Mouse (Mus musculus) embryonic stem cell, embryonic (primary cell): ENCODE measurements around the gene Mfrp.

Source experiments
- CTCF ChIA-PET, 4 experiments: fragments of 300-600 bp in 2 of 4; fragments of 350-600 bp in 2 of 4; sonication (Branson Sonifier 250); formaldehyde crosslinking; loops; one replicate each; lab custom pipeline; 2022; ENCODE audit warnings: inconsistent platforms in 2 of 4; lab: Charles Lee
- POLR2A ChIA-PET, 4 experiments: fragments of 300-600 bp in 2 of 4; fragments of 350-600 bp in 2 of 4; sonication (Branson Sonifier 250); formaldehyde crosslinking; loops; one replicate each; lab custom pipeline; 2022; ENCODE audit warnings: antibody characterized with exemption in 4 of 4, inconsistent platforms in 1 of 4; lab: Charles Lee

Gene Mfrp

GRCm38 (mm10) chr9:44085276-44085675 lies 16.3 kb upstream of the Mfrp start:
- ChIA-PET POLR2A (interaction anchor here (0.8 to 4.5 kb wide), 22 partner anchors 9 to 312 kb away, joined by 3 to 23 read pairs (median 5); partner anchors contain the start of genes Usp2 (in 2 of the 4), Cbl (in 1 of the 4), H2afx (in 1 of the 4) and Slc37a4 (in 1 of the 4)), CTCF (interaction anchor here in 3 of 4 experiments (0.6 to 7.2 kb wide), 17 partner anchors 9 to 1270 kb away, joined by 3 to 48 read pairs (median 5); partner anchors contain the start of gene Usp2 (in 2 of the 3))

- POLR2A ChIA-PET = interaction anchor here (0.6 to 4.5 kb wide), 26 partner anchors 9 to 325 kb away, joined by 3 to 23 read pairs (median 4); partner anchors contain the start of genes Usp2 (in 2 of the 4), C2cd2l (in 1 of the 4), Cbl (in 1 of the 4) and H2afx (in 1 of the 4)
These were observed 15.5 kb upstream of the Mfrp start for GRCm38 (mm10) chr9:44085741-44086665.

GRCm38 (mm10) chr9:44086960-44087359 lies 14.6 kb upstream of the Mfrp start:
- POLR2A ChIA-PET = interaction anchor here (0.6 to 3.5 kb wide), 19 partner anchors 8 to 324 kb away, joined by 3 to 17 read pairs (median 3); partner anchors contain the start of genes C2cd2l (in 1 of the 4), Cbl (in 1 of the 4) and H2afx (in 1 of the 4)
- CTCF ChIA-PET = interaction anchor here (0.9 to 7.2 kb wide), 9 partner anchors 9 to 391 kb away, joined by 3 to 48 read pairs (median 4); no protein-coding TSS in a partner anchor

More at GRCm38 (mm10) chr9:44085741-44086665, 15.5 kb upstream of the Mfrp start:
- CTCF ChIA-PET = interaction anchor here (0.7 to 7.2 kb wide), 17 partner anchors 8 to 124 kb away, joined by 3 to 48 read pairs (median 5); partner anchors contain the start of gene Usp2 (in 1 of the 4)

- ChIA-PET POLR2A (interaction anchor here (0.5 to 3.5 kb wide), 21 partner anchors 8 to 980 kb away, joined by 3 to 17 read pairs (median 4); partner anchors contain the start of gene C2cd2l (in 1 of the 4)), CTCF (interaction anchor here (0.6 to 7.2 kb wide), 14 partner anchors 9 to 390 kb away, joined by 3 to 48 read pairs (median 6); no protein-coding TSS in a partner anchor)
These were observed 13.6 kb upstream of the Mfrp start for GRCm38 (mm10) chr9:44087761-44088455.

GRCm38 (mm10) chr9:44088877-44089608 lies 12.5 kb upstream of the Mfrp start:
- CTCF ChIA-PET = interaction anchor here in 3 of 4 experiments (0.5 to 7.2 kb wide), 10 partner anchors 10 to 257 kb away, joined by 3 to 48 read pairs (median 6); no protein-coding TSS in a partner anchor
- POLR2A ChIA-PET = interaction anchor here in 3 of 4 experiments (0.7 to 3.5 kb wide), 18 partner anchors 7 to 403 kb away, joined by 3 to 17 read pairs (median 4); partner anchors contain the start of genes H2afx (in 1 of the 3) and Usp2 (in 1 of the 3)

- CTCF ChIA-PET = interaction anchor here (0.5 to 7.3 kb wide), 84 partner anchors 8 to 766 kb away, joined by 3 to 97 read pairs (median 4); partner anchors contain the start of genes C1qtnf5 (in 2 of the 4), Usp2 (in 2 of the 4), Cbl (in 1 of the 4) and Gm49380 (in 1 of the 4)
- POLR2A ChIA-PET = interaction anchor here (0.6 to 3.7 kb wide), 20 partner anchors 8 to 193 kb away, joined by 3 to 23 read pairs (median 3); partner anchors contain the start of genes C1qtnf5 (in 1 of the 4) and Usp2 (in 1 of the 4)
These were observed 7.7 kb upstream of the Mfrp start for GRCm38 (mm10) chr9:44093612-44094503.

GRCm38 (mm10) chr9:44094737-44095136 lies 6.8 kb upstream of the Mfrp start:
- POLR2A ChIA-PET = interaction anchor here (0.6 to 3.7 kb wide), 15 partner anchors 9 to 192 kb away, joined by 3 to 23 read pairs (median 3); partner anchors contain the start of genes C1qtnf5 (in 1 of the 4) and Usp2 (in 1 of the 4)
- CTCF ChIA-PET = interaction anchor here (0.5 to 7.3 kb wide), 79 partner anchors 7 to 767 kb away, joined by 3 to 97 read pairs (median 4); partner anchors contain the start of genes Usp2 (in 3 of the 4), C1qtnf5 (in 2 of the 4), Cbl (in 1 of the 4) and Ccdc153 (in 1 of the 4)

GRCm38 (mm10) chr9:44095781-44096180 lies 5.7 kb upstream of the Mfrp start:
- ChIA-PET CTCF (interaction anchor here (0.6 to 7.3 kb wide), 14 partner anchors 9 to 197 kb away, joined by 3 to 97 read pairs (median 4); partner anchors contain the start of gene C1qtnf5 (in 1 of the 4)), POLR2A (interaction anchor here (1.0 to 3.7 kb wide), 13 partner anchors 7 to 283 kb away, joined by 3 to 23 read pairs (median 5); partner anchors contain the start of genes H2afx (in 1 of the 4), Hmbs (in 1 of the 4) and Hyou1 (in 1 of the 4))

GRCm38 (mm10) chr9:44096536-44096935 lies 5.0 kb upstream of the Mfrp start:
- ChIA-PET POLR2A (interaction anchor here (0.6 to 3.7 kb wide), 24 partner anchors 8 to 382 kb away, joined by 3 to 23 read pairs (median 4); partner anchors contain the start of genes C1qtnf5 (in 1 of the 4), H2afx (in 1 of the 4), Hmbs (in 1 of the 4) and Hyou1 (in 1 of the 4)), CTCF (interaction anchor here (0.6 to 7.3 kb wide), 17 partner anchors 10 to 1318 kb away, joined by 3 to 97 read pairs (median 5); no protein-coding TSS in a partner anchor)

- ChIA-PET POLR2A (interaction anchor here in 2 of 4 experiments (1.5 to 1.9 kb wide), 2 partner anchors 9 to 11 kb away, joined by 3 to 6 read pairs; no protein-coding TSS in a partner anchor), CTCF (interaction anchor here in 3 of 4 experiments (0.5 to 5.6 kb wide), 5 partner anchors 11 to 241 kb away, joined by 3 to 27 read pairs (median 3); no protein-coding TSS in a partner anchor)
These were observed 3.4 kb downstream of the Mfrp start for GRCm38 (mm10) chr9:44104881-44105280.

GRCm38 (mm10) chr9:44105781-44106180 lies 4.3 kb downstream of the Mfrp start:
- ChIA-PET POLR2A (interaction anchor here in 2 of 4 experiments (0.5 to 1.4 kb wide), 3 partner anchors 9 to 71 kb away, joined by 3 to 4 read pairs (median 3); no protein-coding TSS in a partner anchor), CTCF (interaction anchor here in 2 of 4 experiments (1.0 to 5.6 kb wide), 4 partner anchors 13 to 29 kb away, joined by 3 to 27 read pairs (median 3); no protein-coding TSS in a partner anchor)

- POLR2A ChIA-PET = interaction anchor here in 2 of 4 experiments (0.6 to 1.4 kb wide), 4 partner anchors 10 to 228 kb away, joined by 3 to 4 read pairs (median 3); partner anchors contain the start of gene H2afx (in 1 of the 2)
These were observed 4.7 kb downstream of the Mfrp start for GRCm38 (mm10) chr9:44106182-44106581.

GRCm38 (mm10) chr9:44106596-44106995 lies 5.1 kb downstream of the Mfrp start:
- CTCF ChIA-PET = interaction anchor here (0.5 to 5.6 kb wide), 14 partner anchors 9 to 325 kb away, joined by 3 to 27 read pairs (median 4); no protein-coding TSS in a partner anchor
- POLR2A ChIA-PET = interaction anchor here in 3 of 4 experiments (0.6 to 1.4 kb wide), 9 partner anchors 10 to 1856 kb away, joined by 3 to 6 read pairs (median 3); partner anchors contain the start of genes Abcg4 (in 1 of the 3) and H2afx (in 1 of the 3)

More at GRCm38 (mm10) chr9:44106182-44106581, 4.7 kb downstream of the Mfrp start:
- CTCF ChIA-PET = interaction anchor here in 2 of 4 experiments (1.0 to 5.6 kb wide), 6 partner anchors 12 to 30 kb away, joined by 3 to 27 read pairs (median 4); no protein-coding TSS in a partner anchor

- CTCF ChIA-PET = interaction anchor here (0.5 to 5.6 kb wide), 15 partner anchors 9 to 325 kb away, joined by 3 to 27 read pairs (median 4); no protein-coding TSS in a partner anchor
- POLR2A ChIA-PET = interaction anchor here in 2 of 4 experiments (0.6 to 1.6 kb wide), 8 partner anchors 9 to 1856 kb away, joined by 3 to 6 read pairs (median 4); partner anchors contain the start of genes Abcg4 (in 1 of the 2) and H2afx (in 1 of the 2)
These were observed 5.6 kb downstream of the Mfrp start, which contains the start of gene C1qtnf5 for GRCm38 (mm10) chr9:44107110-44107509. C1qtnf5 (plus strand) TSS chr9:44107245.
